Mouse (Mus musculus): ENCODE results near the gene Gm2564. TPM values are rescaled to one million over a fixed set of nuclear protein-coding genes. Genes with fewer than 3 reads are reported as not detected.
"Not testable (repeated sequence)": the region's sequence is repeated elsewhere in the genome, so short reads cannot be mapped to it uniquely, and the experiment has no call there.

Gm2564 gene
- total RNA-seq (2014; rRNA removed), result 0.47 TPM in 1 of 2 replicates, not detected in the other
- 1.4 and 2.0 TPM in 2 replicates for polyA plus RNA-seq (2012; rRNA removed)

GRCm38 (mm10) chr4:42629419-42629818, at the start of gene Gm2564:
TSS of gene Gm2564 (plus strand) at chr4:42629719.
- H3K9ac ChIP-seq (ENCODE audit: low read depth, low read length), result not testable (repeated sequence)
- no CpG with 5 or more reads among the region's 8 CpGs for WGBS

GRCm38 (mm10) chr4:42611895-42612294, 17.6 kb upstream of the Gm2564 start, which contains the start of gene Gm10591:
TSS of gene Gm10591 (plus strand) at chr4:42612195.
- not testable (repeated sequence) for DNase-seq (ENCODE audit: extremely low read depth, low read depth, low spot score)

More at GRCm38 (mm10) chr4:42629419-42629818, at the start of gene Gm2564:
- not testable (repeated sequence) for H3K36me3 ChIP-seq (ENCODE audit: control insufficient read depth, insufficient read depth, low read length); H3K4me1 ChIP-seq (ENCODE audit: control insufficient read depth, insufficient read depth, low read length); H3K79me2 ChIP-seq (ENCODE audit: control insufficient read depth, insufficient read depth, low read length); H3K4me3 ChIP-seq (ENCODE audit: insufficient read depth, low read depth, low read length); DNase-seq (ENCODE audit: extremely low read depth, low read depth, low spot score); H3K27me3 ChIP-seq (ENCODE audit: control insufficient read depth, insufficient read depth, low read length); H3K27ac ChIP-seq (replicated peaks; ENCODE audit: insufficient read depth, low read depth, low read length)

GRCm38 (mm10) chr4:42654951-42655350, 25.4 kb downstream of the Gm2564 start, which contains the start of gene Ccl27b:
TSS of gene Ccl27b (plus strand) at chr4:42655251.
- H3K4me1 ChIP-seq (ENCODE audit: control insufficient read depth, insufficient read depth, low read length); H3K79me2 ChIP-seq (ENCODE audit: control insufficient read depth, insufficient read depth, low read length); H3K9ac ChIP-seq (ENCODE audit: low read depth, low read length); H3K27ac ChIP-seq (replicated peaks; ENCODE audit: insufficient read depth, low read depth, low read length); H3K36me3 ChIP-seq (ENCODE audit: control insufficient read depth, insufficient read depth, low read length); H3K27me3 ChIP-seq (ENCODE audit: control insufficient read depth, insufficient read depth, low read length); DNase-seq (ENCODE audit: extremely low read depth, low read depth, low spot score); H3K4me3 ChIP-seq (ENCODE audit: insufficient read depth, low read depth, low read length): not testable (repeated sequence)
- no CpG with 5 or more reads among the region's 9 CpGs for WGBS

More at GRCm38 (mm10) chr4:42611895-42612294, 17.6 kb upstream of the Gm2564 start, which contains the start of gene Gm10591:
- no CpG with 5 or more reads among the region's 5 CpGs for WGBS
- not testable (repeated sequence) for H3K9ac ChIP-seq (ENCODE audit: low read depth, low read length); H3K4me3 ChIP-seq (ENCODE audit: insufficient read depth, low read depth, low read length); H3K79me2 ChIP-seq (ENCODE audit: control insufficient read depth, insufficient read depth, low read length); H3K27me3 ChIP-seq (ENCODE audit: control insufficient read depth, insufficient read depth, low read length); H3K27ac ChIP-seq (replicated peaks; ENCODE audit: insufficient read depth, low read depth, low read length); H3K36me3 ChIP-seq (ENCODE audit: control insufficient read depth, insufficient read depth, low read length); H3K4me1 ChIP-seq (ENCODE audit: control insufficient read depth, insufficient read depth, low read length)

- not testable (repeated sequence) for H3K4me1 ChIP-seq (ENCODE audit: control insufficient read depth, insufficient read depth, low read length); DNase-seq (ENCODE audit: extremely low read depth, low read depth, low spot score); H3K79me2 ChIP-seq (ENCODE audit: control insufficient read depth, insufficient read depth, low read length); H3K36me3 ChIP-seq (ENCODE audit: control insufficient read depth, insufficient read depth, low read length); H3K27me3 ChIP-seq (ENCODE audit: control insufficient read depth, insufficient read depth, low read length); H3K4me3 ChIP-seq (ENCODE audit: insufficient read depth, low read depth, low read length); H3K9ac ChIP-seq (ENCODE audit: low read depth, low read length); H3K27ac ChIP-seq (replicated peaks; ENCODE audit: insufficient read depth, low read depth, low read length)
- no CpG with 5 or more reads among the region's 3 CpGs for WGBS
Measured at GRCm38 (mm10) chr4:42661793-42662192, 32.3 kb downstream of the Gm2564 start, which contains the start of gene Il11ra2. TSS of gene Il11ra2 (minus strand) at chr4:42661893.

GRCm38 (mm10) chr4:42675415-42675814, 45.9 kb downstream of the Gm2564 start:
- H3K36me3 ChIP-seq (ENCODE audit: control insufficient read depth, insufficient read depth, low read length); DNase-seq (ENCODE audit: extremely low read depth, low read depth, low spot score); H3K79me2 ChIP-seq (ENCODE audit: control insufficient read depth, insufficient read depth, low read length); H3K9ac ChIP-seq (ENCODE audit: low read depth, low read length); H3K27me3 ChIP-seq (ENCODE audit: control insufficient read depth, insufficient read depth, low read length); H3K27ac ChIP-seq (replicated peaks; ENCODE audit: insufficient read depth, low read depth, low read length); H3K4me3 ChIP-seq (ENCODE audit: insufficient read depth, low read depth, low read length); H3K4me1 ChIP-seq (ENCODE audit: control insufficient read depth, insufficient read depth, low read length): not testable (repeated sequence)
- WGBS, result no CpG with 5 or more reads among the region's 4 CpGs

- not testable (repeated sequence) for H3K27me3 ChIP-seq (ENCODE audit: control insufficient read depth, insufficient read depth, low read length); DNase-seq (ENCODE audit: extremely low read depth, low read depth, low spot score); H3K4me3 ChIP-seq (ENCODE audit: insufficient read depth, low read depth, low read length); H3K79me2 ChIP-seq (ENCODE audit: control insufficient read depth, insufficient read depth, low read length); H3K9ac ChIP-seq (ENCODE audit: low read depth, low read length); H3K36me3 ChIP-seq (ENCODE audit: control insufficient read depth, insufficient read depth, low read length); H3K4me1 ChIP-seq (ENCODE audit: control insufficient read depth, insufficient read depth, low read length); H3K27ac ChIP-seq (replicated peaks; ENCODE audit: insufficient read depth, low read depth, low read length)
- WGBS, result no CpG with 5 or more reads among the region's 7 CpGs
Measured at GRCm38 (mm10) chr4:42679365-42679764, 49.8 kb downstream of the Gm2564 start.

GRCm38 (mm10) chr4:42680374-42681356, 51.1 kb downstream of the Gm2564 start:
- not testable (repeated sequence) for H3K36me3 ChIP-seq (ENCODE audit: control insufficient read depth, insufficient read depth, low read length); H3K27me3 ChIP-seq (ENCODE audit: control insufficient read depth, insufficient read depth, low read length); H3K9ac ChIP-seq (ENCODE audit: low read depth, low read length); H3K27ac ChIP-seq (replicated peaks; ENCODE audit: insufficient read depth, low read depth, low read length); H3K79me2 ChIP-seq (ENCODE audit: control insufficient read depth, insufficient read depth, low read length); H3K4me3 ChIP-seq (ENCODE audit: insufficient read depth, low read depth, low read length); DNase-seq (ENCODE audit: extremely low read depth, low read depth, low spot score); H3K4me1 ChIP-seq (ENCODE audit: control insufficient read depth, insufficient read depth, low read length)
- WGBS, result no CpG with 5 or more reads among the region's 32 CpGs
